20 mouse cellular contexts compared by ENCODE assay signal in genomic region chr5:74028691-74029479, GRCm38 (mm10). TPM values are rescaled to one million over a fixed set of nuclear protein-coding genes. Genes with fewer than 3 reads are reported as not detected.
DNase-seq lines count a peak whose midpoint lies in the region; ATAC-seq and TF ChIP-seq lines count a peak whose summit lies in the region.
"Had no signal": no experiment of that assay in that cellular context is flagged by ENCODE, and none has a peak within 500 bp of the region (broad histone marks: within the 10 kb centered on the region; RNA-seq: fewer than 3 reads in every experiment).

No protein-coding gene starts in this region.

- no peak for TF ChIP-seq CTCF in layer of hippocampus, adult 2 months (conservative IDR thresholded peaks at IDR 0.05)

- intact Hi-C loops in heart, postnatal 25 days (cut with DNase I), result no loop called here

- DNase-seq in heart, adult 11 months, result peak; percentile 71
- no peak for DNase-seq in heart, postnatal 25 days (ENCODE audit: low spot score)
- DNase-seq in layer of hippocampus, adult 2 months (ENCODE audit: low spot score in 2 of 2), result no peak
- DNase-seq in layer of hippocampus, postnatal 14 days (ENCODE audit: low spot score in 2 of 2), result no peak
- DNase-seq in R1 (ENCODE audit: low read depth, low spot score), result peak; percentile 63
- no peak for DNase-seq in natural killer cell, adult 2 months (ENCODE audit: low spot score in 2 of 2)
- DNase-seq: cerebellum, adult 18-20 months; cerebellum, adult 9-11 months; cerebellum, postnatal 36 days; gastrocnemius, adult 2 months; gastrocnemius, postnatal 25 days; heart, adult 18-20 months; heart, postnatal 10 days had no signal

- H3K4me3 ChIP-seq in layer of hippocampus, adult 2 months, result no peak overlapping the region
- H3K4me3 ChIP-seq: embryonic facial prominence, embryonic 13.5 days; forebrain, embryonic 12.5 days; gastrocnemius, adult 2 months; heart, embryonic 10.5 days; hindbrain, embryonic 13.5 days had no signal

- peak; percentile 53 for ATAC-seq in megakaryocyte, adult 5-6 weeks (ENCODE audit: poor library complexity, severe bottlenecking)
- ATAC-seq: activated CD4-positive, CD25-positive, alpha-beta regulatory T cell, adult 4 months; forebrain, embryonic 16.5 days had no signal

- peak overlapping the region; percentile 47; the same call in 1 of the 2 replicates for H3K27ac ChIP-seq in layer of hippocampus, adult 2 months
- H3K27ac ChIP-seq: embryonic facial prominence, embryonic 13.5 days; forebrain, embryonic 12.5 days; gastrocnemius, adult 2 months; heart, embryonic 10.5 days; hindbrain, embryonic 13.5 days had no signal

RNA-seq across cellular contexts. Expression of gene Usp46, which starts 39.3 kb away (rescaled TPM):
- 10 to 100 TPM; 40.6 to 41.3 TPM for total RNA-seq in heart, postnatal 25 days (2021)
- total RNA-seq in layer of hippocampus, adult 2 months (2021), result 100 to 1,000 TPM; 135 to 138 TPM
- 100 to 1,000 TPM; 125 to 130 TPM for total RNA-seq in layer of hippocampus, postnatal 14 days (2021)
- total RNA-seq in megakaryocyte, adult 5-6 weeks (2015), result 9.3 and 12.0 TPM in 2 replicates
- 7.3 and 10.0 TPM in 2 replicates for total RNA-seq in megakaryocyte, adult 5-6 weeks (2017)

Comparison
In these comparisons a context has a peak if more than half of its experiments do, and no peak if none do; other contexts are left out.
1. DNase-seq: peak in heart, adult 11 months (single experiment) and R1 (single experiment); none in heart, postnatal 25 days (single experiment), layer of hippocampus, adult 2 months (0 of 2), layer of hippocampus, postnatal 14 days (0 of 2) and natural killer cell, adult 2 months (0 of 2).